Mouse (Mus musculus) myocyte (in vitro differentiated cells): ENCODE measurements around the gene Msi2.

Experiments used
- E2F4 ChIP-seq: IDR thresholded peaks from one replicate; pipeline ENCODE4 v1.6.1; 2011; ENCODE audit warnings: mild to moderate bottlenecking, control low read depth, moderate library complexity; ENCODE audit not compliant: insufficient read depth
- MAX ChIP-seq: IDR thresholded peaks from one replicate; pipeline ENCODE4 v1.6.1; 2011; ENCODE audit warnings: low read depth, mild to moderate bottlenecking, control low read depth
- MYOD1 ChIP-seq, 3 experiments: IDR thresholded peaks; one replicate each; pipeline ENCODE4 v1.6.1; 2011; ENCODE audit warnings: control low read depth in 2 of 3, low read depth in 2 of 3, mild to moderate bottlenecking in 2 of 3, moderate library complexity in 1 of 3; ENCODE audit not compliant: insufficient read length in 2 of 3, control insufficient read depth in 1 of 3
- POLR2A ChIP-seq: IDR thresholded peaks from one replicate; pipeline ENCODE4 v1.6.1; 2011; ENCODE audit warnings: low read depth, mild to moderate bottlenecking, control low read depth, moderate library complexity; ENCODE audit not compliant: insufficient read length
- REST ChIP-seq: IDR thresholded peaks from one replicate; pipeline ENCODE4 v1.6.1; 2011; ENCODE audit warnings: mild to moderate bottlenecking, control low read depth, moderate library complexity; ENCODE audit not compliant: insufficient read depth, insufficient read length
- USF1 ChIP-seq: IDR thresholded peaks from one replicate; pipeline ENCODE4 v1.6.1; 2011; ENCODE audit warnings: low read depth, mild to moderate bottlenecking, control low read depth, moderate library complexity

DNA sequence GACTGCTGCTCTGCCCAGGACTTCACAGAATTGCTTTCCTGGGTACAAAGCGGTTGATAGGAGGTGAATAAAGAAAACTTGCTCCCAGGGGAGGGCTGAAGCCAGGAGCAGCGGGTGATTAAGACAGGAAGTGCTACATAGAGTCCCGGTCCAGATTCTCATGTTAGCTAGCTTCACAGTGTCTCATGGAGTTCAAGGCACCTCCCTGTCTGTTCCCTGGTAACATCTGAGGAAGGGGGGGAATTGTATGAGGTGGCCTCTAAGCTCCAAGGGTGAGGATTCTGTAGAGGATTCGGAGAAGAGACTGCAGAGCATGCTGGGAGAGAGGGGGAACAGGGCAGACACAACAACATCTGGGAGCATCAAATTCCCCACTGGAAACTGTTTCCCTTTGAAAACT lies 233.2 kb downstream of the Msi2 start:
- no peak for TF ChIP-seq E2F4
- TF ChIP-seq POLR2A = no peak
- TF ChIP-seq MAX = no peak
- TF ChIP-seq MYOD1 (IDR thresholded peaks at IDR 0.05; ENCODE audit: control insufficient read depth in 1 of 3, insufficient read length in 2 of 3, low read depth in 2 of 3) = no peak
- no peak for TF ChIP-seq REST
- TF ChIP-seq USF1 = no peak
